Mouse (Mus musculus) CH12.LX (cell line): Measurements from ENCODE around the gene Zfp110. TPM values are rescaled to one million over a fixed set of nuclear protein-coding genes. Genes with fewer than 3 reads are reported as not detected.

ENCODE experiments used
- DNase-seq: peaks from one replicate; pipeline ENCODE4 v3.0.0-alpha.2; 2013; ENCODE audit errors: extremely low read depth
- H3K27ac ChIP-seq: 2 replicates; pipeline ENCODE4 v1.5.1; 2012; ENCODE audit warnings: low read depth, mild to moderate bottlenecking, control low read depth, moderate library complexity; ENCODE audit not compliant: insufficient read depth
- H3K27me3 ChIP-seq: replicated peaks from 2 replicates; pipeline ENCODE3; 2012; ENCODE audit warnings: inconsistent platforms
- H3K36me3 ChIP-seq, 2 experiments: replicated peaks in 1 of 2; 2 replicates each; pipeline versions ENCODE3 to v1.6.1; 2012; ENCODE audit warnings: inconsistent platforms in 1 of 2, low read length in 1 of 2, mild to moderate bottlenecking in 1 of 2, mixed read lengths in 1 of 2, moderate library complexity in 1 of 2; ENCODE audit not compliant: control insufficient read depth in 1 of 2, insufficient read depth in 1 of 2
- H3K4me1 ChIP-seq, 2 experiments: 2 replicates each; pipeline ENCODE4 v1.6.1; 2012; ENCODE audit warnings: inconsistent platforms in 1 of 2, moderate library complexity in 1 of 2; ENCODE audit not compliant: insufficient read depth in 2 of 2, control insufficient read depth in 1 of 2
- H3K4me2 ChIP-seq: 2 replicates; pipeline ENCODE4 v1.6.1; 2012; ENCODE audit warnings: low read depth, mild to moderate bottlenecking, control low read depth; ENCODE audit not compliant: poor library complexity, insufficient read depth, severe bottlenecking
- H3K4me3 ChIP-seq, 3 experiments: fragments of 150-350 bp in 1 of 3; sonication (generic) in 1 of 3; replicated peaks in 1 of 3; 2 replicates each; pipeline versions ENCODE3 to v1.5.1; 2011 to 2012; ENCODE audit warnings: low read depth in 2 of 3, low read length in 2 of 3, mild to moderate bottlenecking in 2 of 3, moderate library complexity in 2 of 3, control low read depth in 1 of 3, improper control_type of control experiment in 1 of 3, inconsistent platforms in 1 of 3, mixed read lengths in 1 of 3; ENCODE audit not compliant: poor library complexity in 1 of 3
- H3K79me2 ChIP-seq: replicated peaks from 2 replicates; pipeline ENCODE4 v1.6.1; 2012; ENCODE audit warnings: mild to moderate bottlenecking, moderate library complexity; ENCODE audit not compliant: control insufficient read depth, poor library complexity, insufficient read depth, severe bottlenecking; ENCODE audit errors: extremely low read depth
- H3K9ac ChIP-seq: 2 replicates; pipeline ENCODE4 v1.6.1; 2012; ENCODE audit warnings: low read depth, mild to moderate bottlenecking, control low read depth, moderate library complexity; ENCODE audit not compliant: insufficient read depth
- H3K9me3 ChIP-seq: replicated peaks from 2 replicates; pipeline ENCODE3; 2012; ENCODE audit warnings: low read length, inconsistent platforms, mixed read lengths
- CHD2 ChIP-seq: IDR thresholded peaks from 2 replicates; pipeline ENCODE4 v1.6.1; 2011; ENCODE audit warnings: low read length, improper control_type of control experiment
- CTCF ChIP-seq, 2 experiments: IDR thresholded peaks in 1 of 2; conservative IDR thresholded peaks in 1 of 2; 2 replicates each; pipeline ENCODE4 v1.5.1; 2011 to 2012; ENCODE audit warnings: low read depth in 2 of 2, low read length in 2 of 2, improper control_type of control experiment in 1 of 2, inconsistent platforms in 1 of 2, mild to moderate bottlenecking in 1 of 2, moderate library complexity in 1 of 2
- GABPA ChIP-seq: IDR thresholded peaks from 2 replicates; pipeline ENCODE4 v1.6.1; 2012; ENCODE audit warnings: low read depth, low read length, improper control_type of control experiment, inconsistent platforms; ENCODE audit not compliant: insufficient replicate concordance
- HCFC1 ChIP-seq: IDR thresholded peaks from 2 replicates; pipeline ENCODE4 v1.6.1; 2012; ENCODE audit warnings: low read depth, mild to moderate bottlenecking, inconsistent platforms, low read length, improper control_type of control experiment
- IRF4 ChIP-seq: IDR thresholded peaks from 2 replicates; pipeline ENCODE4 v1.6.1; 2014; ENCODE audit warnings: low read depth, mild to moderate bottlenecking, inconsistent platforms, low read length, improper control_type of control experiment
- JUN ChIP-seq: IDR thresholded peaks from 2 replicates; pipeline ENCODE4 v1.6.1; 2011; ENCODE audit warnings: low read depth, mild to moderate bottlenecking, low read length, improper control_type of control experiment, moderate library complexity; ENCODE audit not compliant: insufficient read depth
- JUND ChIP-seq: conservative IDR thresholded peaks from 2 replicates; pipeline ENCODE4 v1.6.1; 2011; ENCODE audit warnings: low read depth, low read length, improper control_type of control experiment
- MAZ ChIP-seq: IDR thresholded peaks from 2 replicates; pipeline ENCODE4 v1.6.1; 2012; ENCODE audit warnings: low read depth, mild to moderate bottlenecking, inconsistent platforms, low read length, improper control_type of control experiment, moderate library complexity
- MEF2A ChIP-seq: IDR thresholded peaks from 2 replicates; pipeline ENCODE4 v1.6.1; 2014; ENCODE audit warnings: low read depth, mild to moderate bottlenecking, inconsistent platforms, low read length, improper control_type of control experiment, borderline replicate concordance
- MXI1 ChIP-seq: IDR thresholded peaks from 2 replicates; pipeline ENCODE4 v1.6.1; 2011; ENCODE audit warnings: mild to moderate bottlenecking, low read depth, low read length, improper control_type of control experiment
- MYC ChIP-seq: IDR thresholded peaks from 2 replicates; pipeline ENCODE4 v1.6.1; 2011; ENCODE audit warnings: low read depth, mild to moderate bottlenecking, improper control_type of control experiment, low read length
- NRF1 ChIP-seq: IDR thresholded peaks from 2 replicates; pipeline ENCODE4 v1.6.1; 2014; ENCODE audit warnings: low read depth, mild to moderate bottlenecking, inconsistent platforms, low read length, improper control_type of control experiment, moderate library complexity
- RAD21 ChIP-seq: IDR thresholded peaks from 2 replicates; pipeline ENCODE4 v1.6.1; 2011; ENCODE audit warnings: low read depth, mild to moderate bottlenecking, low read length, improper control_type of control experiment, moderate library complexity
- RCOR1 ChIP-seq: conservative IDR thresholded peaks from 2 replicates; pipeline ENCODE4 v1.6.1; 2012; ENCODE audit warnings: low read depth, mild to moderate bottlenecking, inconsistent platforms, low read length, improper control_type of control experiment
- SIN3A ChIP-seq: IDR thresholded peaks from 2 replicates; pipeline ENCODE4 v1.6.1; 2012; ENCODE audit warnings: low read length, improper control_type of control experiment, inconsistent platforms
- TBP ChIP-seq: conservative IDR thresholded peaks from 2 replicates; pipeline ENCODE4 v1.6.1; 2011; ENCODE audit warnings: low read depth, low read length, improper control_type of control experiment
- UBTF ChIP-seq: IDR thresholded peaks from 2 replicates; pipeline ENCODE4 v1.6.1; 2012; ENCODE audit warnings: low read depth, mild to moderate bottlenecking, inconsistent platforms, low read length, improper control_type of control experiment, moderate library complexity
- USF2 ChIP-seq: conservative IDR thresholded peaks from 2 replicates; pipeline ENCODE4 v1.6.1; 2011; ENCODE audit warnings: low read depth, low read length, improper control_type of control experiment
- ZC3H11A ChIP-seq: IDR thresholded peaks from 2 replicates; pipeline ENCODE4 v1.6.1; 2012; ENCODE audit warnings: low read depth, mild to moderate bottlenecking, inconsistent platforms, low read length, improper control_type of control experiment
- ZNF384 ChIP-seq: IDR thresholded peaks from 2 replicates; pipeline ENCODE4 v1.6.1; 2012; ENCODE audit warnings: low read depth, low read length, improper control_type of control experiment, inconsistent platforms
- dilution Hi-C: fragments of 300-500 bp; cut with MboI; formaldehyde crosslinking; loops from 2 replicates; pipeline ENCODE4 v1.14.3; 2020; ENCODE audit warnings: low sequenced_read_pairs; ENCODE audit not compliant: extremely low pct_unique_long_range_greater_than_20kb, extremely low pct_ligation_motif_present
- in situ Hi-C: fragments of 300-500 bp; cut with MboI; formaldehyde crosslinking; loops from 3 replicates; pipeline ENCODE4 v1.14.3; 2019; ENCODE audit warnings: low sequenced_read_pairs, low pct_ligation_motif_present, low pct_unique_long_range_greater_than_20kb, mixed read lengths
- polyA plus RNA-seq: library from polyadenylated mRNA; unstranded; fragments of >175 nt; gene quantifications from 2 replicates; pipeline ENCODE4 v1.2.1, GENCODE M21; 2012; ENCODE audit warnings: low read depth; ENCODE audit not compliant: insufficient read length
- total RNA-seq, 2 experiments: library from RNA; depleted of rRNA; stranded (reverse); fragments of 300-350 nt in 1 of 2; fragments of >200 nt in 1 of 2; gene quantifications; 2 replicates each; pipeline ENCODE4 v1.2.3; 2012 to 2014

Gene Zfp110
- total and polyA plus RNA-seq, 3 experiments, result 14.8 to 29.3 (median 26.6) TPM

GRCm38 (mm10) chr7:12797971-12798370 lies 36.6 kb upstream of the Zfp110 start:
- Histone ChIP-seq H3K27me3 (no peaks in the 10 kb centered on the region), H3K4me1 (no peaks in the 10 kb centered on the region), H3K27ac (no peak overlapping the region), H3K4me3 (no peak overlapping the region), H3K9me3 (peaks cover 2% of the 10 kb centered on the region), H3K36me3 (peaks cover 0 to 8% of the 10 kb centered on the region in 2 experiments), H3K79me2 (no peaks in the 10 kb centered on the region), H3K9ac (no peak overlapping the region), H3K4me2 (no peak overlapping the region)
- DNase-seq, result no peak
- dilution Hi-C loops (no loop called here), in situ Hi-C loops (no loop called here)
- TF ChIP-seq IRF4, result no peak
- no peak for TF ChIP-seq RCOR1

- no peak for DNase-seq
- no peaks in the 10 kb centered on the region for H3K4me1 ChIP-seq
- no peak for TF ChIP-seq MAZ
- TF ChIP-seq JUN, result no peak
- no peak for TF ChIP-seq GABPA
- TF ChIP-seq MYC, result no peak
- no peak for TF ChIP-seq ZNF384
- TF ChIP-seq RAD21, result no peak
- no peak for TF ChIP-seq ZC3H11A
- no peak for TF ChIP-seq USF2
- no peak for TF ChIP-seq CHD2
- TF ChIP-seq CTCF (conservative IDR thresholded peaks at IDR 0.05 in 1 of 2, IDR thresholded peaks at IDR 0.05 in 1 of 2; ENCODE audit: low read depth in 2 of 2, low read length in 2 of 2), result no peak
- no peak for TF ChIP-seq UBTF
- no peak for TF ChIP-seq SIN3A
- TF ChIP-seq TBP, result no peak
- no peak for TF ChIP-seq MEF2A
- TF ChIP-seq NRF1, result no peak
- TF ChIP-seq JUND, result no peak
- TF ChIP-seq MXI1, result no peak
- TF ChIP-seq HCFC1, result no peak
- TF ChIP-seq, all 38 proteins: peak for 0
- Histone ChIP-seq H3K27ac (no peak overlapping the region), H3K4me3 (no peak overlapping the region), H3K9ac (no peak overlapping the region), H3K79me2 (no peaks in the 10 kb centered on the region), H3K27me3 (no peaks in the 10 kb centered on the region), H3K4me2 (no peak overlapping the region), H3K36me3 (peaks cover 0 to 16% of the 10 kb centered on the region in 2 experiments), H3K9me3 (peaks cover 2% of the 10 kb centered on the region)
- in situ Hi-C loops, result no loop called here
- dilution Hi-C loops, result no loop called here
Observed at GRCm38 (mm10) chr7:12799554-12799953, 35.0 kb upstream of the Zfp110 start.
